Mouse (Mus musculus): ENCODE measurements around the gene Dmxl2.

The Dmxl2 gene

GRCm38 (mm10) chr9:54501453-54502110 lies at the start of gene Dmxl2:
Gene Dmxl2, minus strand, starts transcription at chr9:54501626.
- DNase-seq (ENCODE audit: low spot score), result no peak

- DNase-seq (ENCODE audit: low spot score), result no peak
These were observed 48.0 kb upstream of the Dmxl2 start for GRCm38 (mm10) chr9:54549433-54549832.

GRCm38 (mm10) chr9:54547536-54547935 lies 46.1 kb upstream of the Dmxl2 start:
- DNase-seq (ENCODE audit: low spot score), result peak; percentile 23

GRCm38 (mm10) chr9:54544954-54545315 lies 43.5 kb upstream of the Dmxl2 start:
- DNase-seq (ENCODE audit: low spot score), result no peak

- no peak for DNase-seq (ENCODE audit: low spot score)
These were observed 43.0 kb upstream of the Dmxl2 start for GRCm38 (mm10) chr9:54544212-54544953.

GRCm38 (mm10) chr9:54540801-54541200 lies 39.4 kb upstream of the Dmxl2 start:
- DNase-seq (ENCODE audit: low spot score), result no peak

- DNase-seq (ENCODE audit: low spot score), result no peak
These were observed 37.3 kb upstream of the Dmxl2 start, which contains the start of gene Sh2d7 for GRCm38 (mm10) chr9:54538684-54539083. Gene Sh2d7, plus strand, starts transcription at chr9:54538984.

- DNase-seq (ENCODE audit: low spot score), result no peak
These were observed 36.8 kb upstream of the Dmxl2 start for GRCm38 (mm10) chr9:54538244-54538643.

GRCm38 (mm10) chr9:54537480-54537879 lies 36.1 kb upstream of the Dmxl2 start:
- DNase-seq (ENCODE audit: low spot score), result no peak

GRCm38 (mm10) chr9:54537030-54537429 lies 35.6 kb upstream of the Dmxl2 start:
- DNase-seq (ENCODE audit: low spot score), result no peak

GRCm38 (mm10) chr9:54536236-54536635 lies 34.8 kb upstream of the Dmxl2 start:
- no peak for DNase-seq (ENCODE audit: low spot score)

- DNase-seq (ENCODE audit: low spot score), result no peak
These were observed 32.5 kb upstream of the Dmxl2 start for GRCm38 (mm10) chr9:54533975-54534374.

GRCm38 (mm10) chr9:54532926-54533325 lies 31.5 kb upstream of the Dmxl2 start:
- DNase-seq (ENCODE audit: low spot score), result no peak

GRCm38 (mm10) chr9:54531421-54531820 lies 30.0 kb upstream of the Dmxl2 start:
- no peak for DNase-seq (ENCODE audit: low spot score)

GRCm38 (mm10) chr9:54530836-54531235 lies 29.4 kb upstream of the Dmxl2 start:
- DNase-seq (ENCODE audit: low spot score), result no peak

GRCm38 (mm10) chr9:54529950-54530349 lies 28.5 kb upstream of the Dmxl2 start:
- DNase-seq (ENCODE audit: low spot score), result no peak

GRCm38 (mm10) chr9:54527694-54528093 lies 26.3 kb upstream of the Dmxl2 start:
- no peak for DNase-seq (ENCODE audit: low spot score)

GRCm38 (mm10) chr9:54520286-54520685 lies 18.9 kb upstream of the Dmxl2 start:
- no peak for DNase-seq (ENCODE audit: low spot score)

GRCm38 (mm10) chr9:54518921-54519320 lies 17.5 kb upstream of the Dmxl2 start:
- DNase-seq (ENCODE audit: low spot score), result no peak

- DNase-seq (ENCODE audit: low spot score), result no peak
These were observed 14.6 kb upstream of the Dmxl2 start for GRCm38 (mm10) chr9:54515991-54516390.

- no peak for DNase-seq (ENCODE audit: low spot score)
These were observed 1.4 kb upstream of the Dmxl2 start for GRCm38 (mm10) chr9:54502873-54503272.

GRCm38 (mm10) chr9:54502111-54502495 lies 677 bp upstream of the Dmxl2 start:
- DNase-seq (ENCODE audit: low spot score), result no peak

- no peak for DNase-seq (ENCODE audit: low spot score)
These were observed 484 bp downstream of the Dmxl2 start for GRCm38 (mm10) chr9:54500832-54501452.

All from spleen, adult 12 weeks (tissue).